ENCODE assay signal across 13 mouse cellular contexts in the genomic region with DNA sequence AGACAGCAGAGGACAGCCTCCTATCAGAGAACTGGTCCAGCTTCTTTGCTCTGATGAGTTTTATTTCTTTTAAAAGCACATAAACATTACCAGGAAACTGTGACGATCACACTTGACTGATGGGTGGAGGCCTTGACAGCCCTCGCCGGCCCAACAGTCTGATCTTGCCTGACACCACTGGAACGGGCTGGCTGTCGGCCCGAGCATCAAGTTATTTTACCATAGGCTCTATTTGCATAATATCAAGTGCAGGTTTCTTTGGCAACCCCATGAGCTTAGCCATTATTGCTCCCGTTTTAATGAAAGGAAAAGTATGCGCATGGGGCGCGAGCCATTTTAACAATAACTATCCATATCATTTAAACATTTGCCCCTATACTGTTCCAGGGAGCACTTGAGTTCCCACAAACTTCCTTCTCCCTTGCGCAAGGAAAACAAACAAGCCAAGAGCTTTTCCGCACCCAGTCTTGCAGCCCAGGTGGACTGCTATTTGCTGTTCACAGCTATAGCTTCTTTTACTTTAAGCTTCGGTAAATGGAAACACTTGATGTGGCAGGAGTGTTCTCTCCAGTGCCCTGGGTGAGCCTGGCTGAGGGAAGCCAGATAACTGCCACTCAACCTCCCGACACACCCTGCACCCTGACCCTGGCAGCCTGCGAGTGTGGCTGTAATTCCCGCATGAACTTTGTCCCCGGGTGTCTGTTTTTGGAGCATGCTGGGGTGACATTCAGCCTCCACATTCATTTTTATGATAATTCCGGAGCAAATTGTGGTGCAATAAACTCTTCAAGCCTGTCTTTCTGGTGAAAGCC.
A peak's percentile ranks its signal among the peaks of the same experiment; 100 is the strongest.
DNase-seq lines count a peak whose midpoint lies in the region; ATAC-seq and TF ChIP-seq lines count a peak whose summit lies in the region.
"Had no signal": no experiment of that assay in that cellular context is flagged by ENCODE, and none has a peak within 500 bp of the region (broad histone marks: within the 10 kb centered on the region; RNA-seq: fewer than 3 reads in every experiment).

No protein-coding gene starts in this region.

- H3K27me3 ChIP-seq in kidney, embryonic 15.5 days, result peaks cover 15% of the 10 kb centered on the region; the same call in 1 of the 2 replicates
- H3K27me3 ChIP-seq in intestine, embryonic 16.5 days (replicated peaks; ENCODE audit: control insufficient read depth, insufficient read depth, low read length), result no peaks in the 10 kb centered on the region
- no peaks in the 10 kb centered on the region for H3K27me3 ChIP-seq in small intestine, adult 2 months (ENCODE audit: control insufficient read depth, insufficient read depth, low read length)

- no peak for ATAC-seq in kidney, embryonic 15.5 days (replicated peaks; ENCODE audit: low FRiP score)
- ATAC-seq in intestine, embryonic 16.5 days, result peak; percentile 92
- no peak for ATAC-seq in cerebellum, adult (ENCODE audit: insufficient number of reproducible peaks, low FRiP score, low TSS enrichment)
- ATAC-seq: Patski had no signal

- no peak for TF ChIP-seq CTCF in small intestine, adult 2 months (IDR thresholded peaks at IDR 0.05; ENCODE audit: extremely low read depth, insufficient read length, insufficient replicate concordance, low read depth, low read length)

- peak; percentile 17 for DNase-seq in kidney, adult 9 months
- DNase-seq in lung, postnatal 36 days, result peak; percentile 75
- no peak for DNase-seq in urinary bladder, postnatal 14 days (ENCODE audit: low spot score)
- no peak for DNase-seq in layer of hippocampus, postnatal 14 days (ENCODE audit: low spot score in 2 of 2)
- DNase-seq: cerebellum, postnatal 10 days; gastrocnemius, postnatal 10 days; kidney, postnatal 14 days had no signal

- no peaks in the 10 kb centered on the region for H3K9me3 ChIP-seq in kidney, embryonic 15.5 days (replicated peaks)
- no peaks in the 10 kb centered on the region for H3K9me3 ChIP-seq in intestine, embryonic 16.5 days (ENCODE audit: control insufficient read depth, low read length)
- H3K9me3 ChIP-seq: embryonic facial prominence, embryonic 15.5 days had no signal

- no peak overlapping the region for H3K9ac ChIP-seq in kidney, embryonic 15.5 days
- H3K9ac ChIP-seq in intestine, embryonic 16.5 days (ENCODE audit: low read depth, low read length), result peak overlapping the region; percentile 1; the same call in 1 of the 2 replicates
- H3K9ac ChIP-seq: embryonic facial prominence, embryonic 15.5 days had no signal

- H3K4me2 ChIP-seq in kidney, embryonic 15.5 days, result no peak overlapping the region
- peak overlapping the region; percentile 37 for H3K4me2 ChIP-seq in intestine, embryonic 16.5 days (ENCODE audit: low read depth, low read length)
- H3K4me2 ChIP-seq: embryonic facial prominence, embryonic 15.5 days had no signal

- H3K27ac ChIP-seq in kidney, embryonic 15.5 days, result no peak overlapping the region
- H3K27ac ChIP-seq in intestine, embryonic 16.5 days (ENCODE audit: low read length), result peak overlapping the region; percentile 53
- H3K27ac ChIP-seq in small intestine, adult 2 months (ENCODE audit: insufficient read depth, low read depth, low read length), result peak overlapping the region; percentile 77
- H3K27ac ChIP-seq: embryonic facial prominence, embryonic 15.5 days had no signal

- no peaks in the 10 kb centered on the region for H3K36me3 ChIP-seq in kidney, embryonic 15.5 days
- H3K36me3 ChIP-seq in intestine, embryonic 16.5 days (ENCODE audit: control insufficient read depth, insufficient read depth, low read length), result no peaks in the 10 kb centered on the region
- H3K36me3 ChIP-seq in small intestine, adult 2 months (ENCODE audit: control insufficient read depth, insufficient read depth, low read length), result no peaks in the 10 kb centered on the region
- H3K36me3 ChIP-seq: embryonic facial prominence, embryonic 15.5 days had no signal

- peaks cover 14% of the 10 kb centered on the region for H3K4me1 ChIP-seq in kidney, embryonic 15.5 days
- H3K4me1 ChIP-seq in intestine, embryonic 16.5 days (ENCODE audit: control insufficient read depth, insufficient read depth, low read length), result peaks cover 22% of the 10 kb centered on the region
- H3K4me1 ChIP-seq in small intestine, adult 2 months (ENCODE audit: control insufficient read depth, insufficient read depth, insufficient read length, low read length), result peaks cover 12% of the 10 kb centered on the region; the same call in 1 of the 2 replicates

- 62% methylated on average over 18 of the region's 18 CpGs for WGBS in kidney, embryonic 15.5 days
- WGBS in intestine, embryonic 16.5 days, result 40% methylated on average over 18 of the region's 18 CpGs
- WGBS in small intestine, adult 2 months, result 20% methylated on average over 18 of the region's 18 CpGs

- no peak overlapping the region for H3K4me3 ChIP-seq in kidney, embryonic 15.5 days (replicated peaks)
- H3K4me3 ChIP-seq in intestine, embryonic 16.5 days (ENCODE audit: low read length), result peak overlapping the region; percentile 0; the same call in 1 of the 2 replicates
- H3K4me3 ChIP-seq in small intestine, adult 2 months (ENCODE audit: low read depth, low read length), result no peak overlapping the region
- H3K4me3 ChIP-seq: embryonic facial prominence, embryonic 15.5 days had no signal

- no peak for TF ChIP-seq POLR2A in small intestine, adult 2 months (IDR thresholded peaks at IDR 0.05; ENCODE audit: low read depth, low read length)

Comparison
In these comparisons a context has a peak if more than half of its experiments do, and no peak if none do; other contexts are left out.
1. DNase-seq: peak in kidney, adult 9 months (single experiment) and lung, postnatal 36 days (single experiment); none in urinary bladder, postnatal 14 days (single experiment) and layer of hippocampus, postnatal 14 days (0 of 2).